Mouse (Mus musculus): ENCODE measurements around the gene Clasrp.

- TF ChIP-seq CTCF (IDR thresholded peaks at IDR 0.05; ENCODE audit: extremely low read depth, insufficient read length, insufficient replicate concordance, low read depth, low read length) (no peak), POLR2A (IDR thresholded peaks at IDR 0.05; ENCODE audit: low read depth, low read length) (no peak)
Observed at GRCm38 (mm10) chr7:19549394-19549793, 54.9 kb downstream of the Clasrp start.

All from small intestine, adult 2 months (tissue).